Mouse (Mus musculus) myocyte (in vitro differentiated cells): Measurements from ENCODE around the gene Apoc3. TPM values are rescaled to one million over a fixed set of nuclear protein-coding genes. Genes with fewer than 3 reads are reported as not detected.

Source experiments
- H3K27me3 ChIP-seq: one replicate; pipeline ENCODE4 v1.6.1; 2011; ENCODE audit not compliant: control insufficient read depth, insufficient read depth, insufficient read length
- H3K36me3 ChIP-seq: one replicate; pipeline ENCODE4 v1.6.1; 2011; ENCODE audit not compliant: control insufficient read depth, insufficient read depth
- H3K4me2 ChIP-seq: one replicate; pipeline ENCODE4 v1.6.1; 2011; ENCODE audit warnings: low read depth, control low read depth
- H3K4me3 ChIP-seq: one replicate; pipeline ENCODE4 v1.5.1; 2011; ENCODE audit warnings: mild to moderate bottlenecking, control low read depth, moderate library complexity
- H3K79me2 ChIP-seq: one replicate; pipeline ENCODE4 v1.6.1; 2011; ENCODE audit not compliant: control insufficient read depth, insufficient read depth
- H3ac ChIP-seq: one replicate; pipeline ENCODE4 v1.6.1; 2011; ENCODE audit not compliant: control insufficient read depth, insufficient read length
- CEBPB ChIP-seq: IDR thresholded peaks from 2 replicates; pipeline ENCODE4 v1.6.1; 2011; ENCODE audit warnings: mild to moderate bottlenecking, moderate library complexity; ENCODE audit not compliant: poor library complexity, insufficient read depth, severe bottlenecking
- E2F4 ChIP-seq: IDR thresholded peaks from one replicate; pipeline ENCODE4 v1.6.1; 2011; ENCODE audit warnings: mild to moderate bottlenecking, control low read depth, moderate library complexity; ENCODE audit not compliant: insufficient read depth
- MAX ChIP-seq: IDR thresholded peaks from one replicate; pipeline ENCODE4 v1.6.1; 2011; ENCODE audit warnings: low read depth, mild to moderate bottlenecking, control low read depth
- MYOD1 ChIP-seq, 3 experiments: IDR thresholded peaks; one replicate each; pipeline ENCODE4 v1.6.1; 2011; ENCODE audit warnings: control low read depth in 2 of 3, low read depth in 2 of 3, mild to moderate bottlenecking in 2 of 3, moderate library complexity in 1 of 3; ENCODE audit not compliant: insufficient read length in 2 of 3, control insufficient read depth in 1 of 3
- MYOG ChIP-seq, 3 experiments: IDR thresholded peaks; one replicate each; pipeline ENCODE4 v1.6.1; 2011; ENCODE audit warnings: control low read depth in 2 of 3, low read depth in 2 of 3, mild to moderate bottlenecking in 2 of 3; ENCODE audit not compliant: insufficient read length in 2 of 3, control insufficient read depth in 1 of 3, insufficient read depth in 1 of 3
- POLR2A ChIP-seq: IDR thresholded peaks from one replicate; pipeline ENCODE4 v1.6.1; 2011; ENCODE audit warnings: low read depth, mild to moderate bottlenecking, control low read depth, moderate library complexity; ENCODE audit not compliant: insufficient read length
- POLR2AphosphoS2 ChIP-seq: IDR thresholded peaks from one replicate; pipeline ENCODE4 v1.6.1; 2011; ENCODE audit warnings: low read depth, control low read depth; ENCODE audit not compliant: insufficient read length
- REST ChIP-seq: IDR thresholded peaks from one replicate; pipeline ENCODE4 v1.6.1; 2011; ENCODE audit warnings: mild to moderate bottlenecking, control low read depth, moderate library complexity; ENCODE audit not compliant: insufficient read depth, insufficient read length
- SRF ChIP-seq: IDR thresholded peaks from one replicate; pipeline ENCODE4 v1.6.1; 2011; ENCODE audit warnings: low read depth; ENCODE audit not compliant: control insufficient read depth, insufficient read length
- TCF12 ChIP-seq: IDR thresholded peaks from one replicate; pipeline ENCODE4 v1.6.1; 2011; ENCODE audit warnings: mild to moderate bottlenecking, control low read depth; ENCODE audit not compliant: poor library complexity, insufficient read depth, severe bottlenecking
- TCF3 ChIP-seq: IDR thresholded peaks from one replicate; pipeline ENCODE4 v1.6.1; 2011; ENCODE audit warnings: low read depth, control low read depth; ENCODE audit not compliant: insufficient read length
- USF1 ChIP-seq: IDR thresholded peaks from one replicate; pipeline ENCODE4 v1.6.1; 2011; ENCODE audit warnings: low read depth, mild to moderate bottlenecking, control low read depth, moderate library complexity
- polyA plus RNA-seq: library from polyadenylated mRNA; unstranded; fragments of >200 nt; fragmentation: generic; extraction: Trizol; gene quantifications from one replicate; pipeline ENCODE4 v1.2.1, GENCODE M21; 2012; ENCODE audit warnings: missing spikeins

The Apoc3 gene
- polyA plus RNA-seq, 1 experiment = not detected

GRCm38 (mm10) chr9:46229573-46230449 lies 5.6 kb downstream of the Apoc3 start:
- H3K27me3 ChIP-seq = peaks cover 25% of the 10 kb centered on the region
- no peaks in the 10 kb centered on the region for H3K36me3 ChIP-seq
- H3K4me2 ChIP-seq = peak overlapping the region; percentile 69
- H3K79me2 ChIP-seq = no peaks in the 10 kb centered on the region
- TF ChIP-seq MYOD1 (IDR thresholded peaks at IDR 0.05; ENCODE audit: control insufficient read depth in 1 of 3, insufficient read length in 2 of 3, low read depth in 2 of 3) (peak in 1 of 3 experiments; percentile 11), MYOG (IDR thresholded peaks at IDR 0.05; ENCODE audit: control insufficient read depth in 1 of 3, insufficient read depth in 1 of 3, insufficient read length in 2 of 3, low read depth in 2 of 3) (peak in 2 of 3 experiments; percentile 4 to 10), MAX (no peak)
- H3K4me3 ChIP-seq = no peak overlapping the region
- H3ac ChIP-seq = no peak overlapping the region

GRCm38 (mm10) chr9:46228491-46228890 lies 6.9 kb downstream of the Apoc3 start, which contains the start of gene Apoa1:
Gene Apoa1, plus strand, starts transcription at chr9:46228580.
- Histone ChIP-seq H3K79me2 (no peaks in the 10 kb centered on the region), H3K4me2 (no peak within 1 kb of the TSS), H3ac (no peak within 1 kb of the TSS), H3K4me3 (no peak within 1 kb of the TSS), H3K27me3 (peaks cover 17% of the 10 kb centered on the region), H3K36me3 (no peaks in the 10 kb centered on the region)
- TF ChIP-seq TCF12 (no peak), E2F4 (no peak), MYOD1 (IDR thresholded peaks at IDR 0.05; ENCODE audit: control insufficient read depth in 1 of 3, insufficient read length in 2 of 3, low read depth in 2 of 3) (no peak), POLR2A (no peak), MAX (no peak), REST (no peak), MYOG (IDR thresholded peaks at IDR 0.05; ENCODE audit: control insufficient read depth in 1 of 3, insufficient read depth in 1 of 3, insufficient read length in 2 of 3, low read depth in 2 of 3) (no peak), TCF3 (no peak)

- Histone ChIP-seq H3K4me2 (no peak overlapping the region), H3K79me2 (no peaks in the 10 kb centered on the region), H3K27me3 (peaks cover 8% of the 10 kb centered on the region), H3K36me3 (no peaks in the 10 kb centered on the region), H3ac (no peak overlapping the region), H3K4me3 (no peak overlapping the region)
- TF ChIP-seq CEBPB (no peak), MYOD1 (IDR thresholded peaks at IDR 0.05; ENCODE audit: control insufficient read depth in 1 of 3, insufficient read length in 2 of 3, low read depth in 2 of 3) (no peak), USF1 (no peak), TCF3 (no peak), E2F4 (no peak), MAX (no peak), REST (no peak)
These were observed 8.3 kb downstream of the Apoc3 start for GRCm38 (mm10) chr9:46227064-46227614.

GRCm38 (mm10) chr9:46224945-46225660 lies 10.3 kb downstream of the Apoc3 start:
- Histone ChIP-seq H3ac (no peak overlapping the region), H3K4me2 (no peak overlapping the region), H3K27me3 (no peaks in the 10 kb centered on the region), H3K79me2 (no peaks in the 10 kb centered on the region), H3K36me3 (no peaks in the 10 kb centered on the region), H3K4me3 (no peak overlapping the region)
- TF ChIP-seq MYOG (IDR thresholded peaks at IDR 0.05; ENCODE audit: control insufficient read depth in 1 of 3, insufficient read depth in 1 of 3, insufficient read length in 2 of 3, low read depth in 2 of 3) (no peak), SRF (no peak), CEBPB (no peak), REST (no peak), TCF12 (no peak), MYOD1 (IDR thresholded peaks at IDR 0.05; ENCODE audit: control insufficient read depth in 1 of 3, insufficient read length in 2 of 3, low read depth in 2 of 3) (no peak), TCF3 (no peak), USF1 (no peak), E2F4 (no peak), POLR2AphosphoS2 (no peak), POLR2A (no peak), MAX (no peak)

GRCm38 (mm10) chr9:46224101-46224500 lies 11.3 kb downstream of the Apoc3 start:
- TF ChIP-seq CEBPB = no peak
- TF ChIP-seq SRF = no peak
- no peak for TF ChIP-seq POLR2A
- no peak for TF ChIP-seq E2F4
- no peak for TF ChIP-seq MYOG (IDR thresholded peaks at IDR 0.05; ENCODE audit: control insufficient read depth in 1 of 3, insufficient read depth in 1 of 3, insufficient read length in 2 of 3, low read depth in 2 of 3)
- no peak for TF ChIP-seq MYOD1 (IDR thresholded peaks at IDR 0.05; ENCODE audit: control insufficient read depth in 1 of 3, insufficient read length in 2 of 3, low read depth in 2 of 3)
- no peak for TF ChIP-seq USF1
- TF ChIP-seq TCF3 = no peak
- no peak for TF ChIP-seq REST
- TF ChIP-seq TCF12 = no peak
- no peak for TF ChIP-seq MAX
- no peak for TF ChIP-seq POLR2AphosphoS2
- Histone ChIP-seq H3K4me3 (no peak overlapping the region), H3K36me3 (no peaks in the 10 kb centered on the region)

More at GRCm38 (mm10) chr9:46224101-46224500, 11.3 kb downstream of the Apoc3 start:
- Histone ChIP-seq H3ac (no peak overlapping the region), H3K4me2 (no peak overlapping the region), H3K27me3 (no peaks in the 10 kb centered on the region), H3K79me2 (no peaks in the 10 kb centered on the region)
